Mouse (Mus musculus) midbrain, embryonic 12.5 days (tissue): ENCODE results near the gene Prps1. TPM values are rescaled to one million over a fixed set of nuclear protein-coding genes. Genes with fewer than 3 reads are reported as not detected.
"Not testable (repeated sequence)": the region's sequence is repeated elsewhere in the genome, so short reads cannot be mapped to it uniquely, and the experiment has no call there.

Source experiments
- ATAC-seq: fragments of 200-750 bp; cut with Nextera tagmentation; 2 replicates; pipeline ENCODE4 v1.8.0; 2017; ENCODE audit warnings: low read depth, moderate TSS enrichment, moderate library complexity; ENCODE audit not compliant: low FRiP score
- H3K27ac ChIP-seq: fragments of 300-500 bp; sonication (generic); replicated peaks from 2 replicates; pipeline ENCODE4 v1.5.1; 2016; ENCODE audit warnings: mild to moderate bottlenecking
- H3K27me3 ChIP-seq: fragments of 300-500 bp; sonication (generic); 2 replicates; pipeline ENCODE4 v1.6.1; 2016; ENCODE audit warnings: mild to moderate bottlenecking
- H3K36me3 ChIP-seq: fragments of 300-500 bp; sonication (generic); 2 replicates; pipeline ENCODE4 v1.6.1; 2016
- H3K4me1 ChIP-seq: fragments of 300-500 bp; sonication (generic); 2 replicates; pipeline ENCODE4 v1.6.1; 2016
- H3K4me2 ChIP-seq: fragments of 300-500 bp; sonication (generic); replicated peaks from 2 replicates; pipeline ENCODE4 v1.6.1; 2016; ENCODE audit warnings: mild to moderate bottlenecking, moderate library complexity
- H3K4me3 ChIP-seq: fragments of 300-500 bp; sonication (generic); 2 replicates; pipeline ENCODE4 v1.5.1; 2016; ENCODE audit warnings: mild to moderate bottlenecking
- H3K9ac ChIP-seq: fragments of 300-500 bp; sonication (generic); replicated peaks from 2 replicates; pipeline ENCODE4 v1.6.1; 2016; ENCODE audit warnings: mild to moderate bottlenecking, moderate library complexity
- H3K9me3 ChIP-seq: fragments of 300-500 bp; sonication (generic); 2 replicates; pipeline ENCODE4 v1.6.1; 2016; ENCODE audit warnings: mild to moderate bottlenecking
- WGBS: fragments of 180-500 bp; shearing (Covaris S2); methylation state at CpG from one replicate; pipeline ENCODE4 v1.1.7; 2016; 5-methylcytosine and 5-hydroxymethylcytosine counted together
- polyA plus RNA-seq: library from polyadenylated mRNA; unstranded; fragments of >200 nt; fragmentation: Nextera tagmentation; extraction: Ambion mirVana; gene quantifications from 2 replicates; pipeline ENCODE4 v1.2.1, GENCODE M21; 2016

Prps1 gene
- polyA plus RNA-seq, 1 experiment from 2014 or later = 66.6 TPM

- Histone ChIP-seq H3K4me2 (no peak overlapping the region), H3K27me3 (peaks cover 54% of the 10 kb centered on the region), H3K9me3 (no peaks in the 10 kb centered on the region), H3K4me3 (no peak overlapping the region), H3K4me1 (no peaks in the 10 kb centered on the region), H3K36me3 (no peaks in the 10 kb centered on the region), H3K27ac (no peak overlapping the region), H3K9ac (no peak overlapping the region)
- WGBS = 76% methylated on average over 9 of the region's 9 CpGs
- no peak for ATAC-seq
Observed at GRCm38 (mm10) chrX:140501401-140502301, 45.2 kb downstream of the Prps1 start.

DNA sequence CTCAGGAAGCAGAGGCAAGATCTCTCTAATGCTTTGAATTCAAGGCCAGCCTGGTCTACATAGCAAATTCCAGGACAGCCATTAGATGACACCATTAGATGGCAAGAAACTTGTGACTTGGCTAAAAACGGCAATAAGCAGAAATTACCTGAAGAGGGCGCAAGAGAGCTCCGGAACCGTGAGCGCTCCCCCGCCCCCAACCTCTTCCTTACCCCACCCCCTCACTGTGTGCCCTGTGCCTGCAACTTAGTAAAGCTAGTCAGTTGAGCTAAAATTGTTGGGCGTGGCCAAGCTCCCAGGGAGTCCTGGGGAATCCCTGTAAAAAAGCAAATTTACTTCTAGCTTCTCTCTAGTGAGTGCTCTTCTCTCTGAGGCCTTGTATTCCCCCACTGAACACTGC lies 47.5 kb downstream of the Prps1 start:
- Histone ChIP-seq H3K9me3 (no peaks in the 10 kb centered on the region), H3K36me3 (no peaks in the 10 kb centered on the region), H3K4me2 (no peak overlapping the region), H3K27me3 (peaks cover 55% of the 10 kb centered on the region), H3K4me1 (no peaks in the 10 kb centered on the region), H3K9ac (no peak overlapping the region), H3K27ac (no peak overlapping the region), H3K4me3 (no peak overlapping the region)
- no peak for ATAC-seq
- 33% methylated on average over 7 of the region's 7 CpGs for WGBS

GRCm38 (mm10) chrX:140505497-140506238 lies 49.3 kb downstream of the Prps1 start:
- Histone ChIP-seq H3K4me1 (no peaks in the 10 kb centered on the region), H3K4me2 (no peak overlapping the region), H3K4me3 (no peak overlapping the region), H3K9ac (no peak overlapping the region), H3K27me3 (peaks cover 52% of the 10 kb centered on the region), H3K36me3 (no peaks in the 10 kb centered on the region), H3K27ac (no peak overlapping the region), H3K9me3 (no peaks in the 10 kb centered on the region)
- 44% methylated on average over 15 of the region's 15 CpGs for WGBS
- peak; percentile 57 for ATAC-seq

- H3K4me1 ChIP-seq = peaks cover 6% of the 10 kb centered on the region; the same call in 1 of the 2 replicates
- H3K27ac ChIP-seq = no peak overlapping the region
- H3K36me3 ChIP-seq = no peaks in the 10 kb centered on the region
- WGBS = 76% methylated on average over 6 of the region's 6 CpGs
- H3K9me3 ChIP-seq = no peaks in the 10 kb centered on the region
- no peak overlapping the region for H3K4me2 ChIP-seq
- H3K27me3 ChIP-seq = peaks cover 53% of the 10 kb centered on the region
- H3K4me3 ChIP-seq = no peak overlapping the region
- ATAC-seq = no peak
- H3K9ac ChIP-seq = no peak overlapping the region
Observed at GRCm38 (mm10) chrX:140506436-140507180, 50.2 kb downstream of the Prps1 start.

DNA sequence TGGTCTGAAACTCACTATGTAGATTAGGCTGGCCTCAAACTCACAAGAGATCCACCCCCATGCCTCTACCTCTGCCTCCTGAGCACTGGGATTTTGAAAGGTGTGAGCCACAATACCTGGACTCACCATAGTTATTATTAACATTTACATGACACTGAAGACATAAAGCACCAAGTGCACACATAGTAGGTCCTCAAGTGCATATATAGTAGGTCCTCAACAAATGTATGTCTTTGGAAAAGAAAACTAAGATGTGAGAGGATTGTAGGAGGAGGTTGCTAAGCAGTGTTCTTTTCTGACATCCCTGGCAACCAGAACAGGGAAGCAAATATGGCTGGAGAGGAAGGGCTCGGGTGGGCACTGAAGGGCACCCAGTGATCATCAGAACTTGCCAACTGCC lies 51.0 kb downstream of the Prps1 start:
- Histone ChIP-seq H3K27me3 (peaks cover 53% of the 10 kb centered on the region), H3K36me3 (no peaks in the 10 kb centered on the region), H3K9ac (no peak overlapping the region), H3K4me1 (peaks cover 10% of the 10 kb centered on the region; the same call in 1 of the 2 replicates), H3K4me3 (no peak overlapping the region), H3K9me3 (no peaks in the 10 kb centered on the region), H3K27ac (no peak overlapping the region), H3K4me2 (no peak overlapping the region)
- 80% methylated on average over 1 of the region's 1 CpGs for WGBS
- ATAC-seq = no peak

DNA sequence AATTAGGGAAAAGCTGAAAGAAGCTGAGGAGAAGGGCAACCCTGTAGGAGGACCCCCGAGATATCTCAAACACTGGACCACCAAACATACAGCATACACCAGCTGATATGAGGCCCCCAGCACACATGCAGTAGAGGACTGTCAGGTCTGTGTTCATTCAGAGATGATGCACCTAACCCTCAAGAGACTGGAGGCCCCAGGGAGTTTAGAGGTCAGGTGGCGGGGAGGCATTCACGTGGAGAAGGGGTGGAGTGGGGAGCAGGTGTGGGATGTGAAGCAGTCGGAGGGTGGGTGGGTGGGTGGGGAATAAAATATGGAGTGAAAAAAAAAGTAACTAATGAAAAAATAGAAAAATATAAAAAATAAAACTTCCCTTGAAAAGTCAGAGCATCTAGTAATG lies 52.4 kb downstream of the Prps1 start:
- H3K4me3 ChIP-seq, H3K36me3 ChIP-seq, H3K4me1 ChIP-seq, H3K27ac ChIP-seq, ATAC-seq, H3K9me3 ChIP-seq, H3K4me2 ChIP-seq, H3K9ac ChIP-seq: not testable (repeated sequence)
- H3K27me3 ChIP-seq = peaks cover 56% of the 10 kb centered on the region
- 85% methylated on average over 4 of the region's 4 CpGs for WGBS

- Histone ChIP-seq H3K9ac (no peak overlapping the region), H3K27me3 (peaks cover 65% of the 10 kb centered on the region), H3K36me3 (no peaks in the 10 kb centered on the region), H3K4me2 (no peak overlapping the region), H3K9me3 (no peaks in the 10 kb centered on the region), H3K4me3 (no peak overlapping the region), H3K4me1 (peaks cover 10% of the 10 kb centered on the region; the same call in 1 of the 2 replicates), H3K27ac (no peak overlapping the region)
- 51% methylated on average over 6 of the region's 6 CpGs for WGBS
- ATAC-seq = no peak
Observed at GRCm38 (mm10) chrX:140509817-140510216, 53.4 kb downstream of the Prps1 start.

DNA sequence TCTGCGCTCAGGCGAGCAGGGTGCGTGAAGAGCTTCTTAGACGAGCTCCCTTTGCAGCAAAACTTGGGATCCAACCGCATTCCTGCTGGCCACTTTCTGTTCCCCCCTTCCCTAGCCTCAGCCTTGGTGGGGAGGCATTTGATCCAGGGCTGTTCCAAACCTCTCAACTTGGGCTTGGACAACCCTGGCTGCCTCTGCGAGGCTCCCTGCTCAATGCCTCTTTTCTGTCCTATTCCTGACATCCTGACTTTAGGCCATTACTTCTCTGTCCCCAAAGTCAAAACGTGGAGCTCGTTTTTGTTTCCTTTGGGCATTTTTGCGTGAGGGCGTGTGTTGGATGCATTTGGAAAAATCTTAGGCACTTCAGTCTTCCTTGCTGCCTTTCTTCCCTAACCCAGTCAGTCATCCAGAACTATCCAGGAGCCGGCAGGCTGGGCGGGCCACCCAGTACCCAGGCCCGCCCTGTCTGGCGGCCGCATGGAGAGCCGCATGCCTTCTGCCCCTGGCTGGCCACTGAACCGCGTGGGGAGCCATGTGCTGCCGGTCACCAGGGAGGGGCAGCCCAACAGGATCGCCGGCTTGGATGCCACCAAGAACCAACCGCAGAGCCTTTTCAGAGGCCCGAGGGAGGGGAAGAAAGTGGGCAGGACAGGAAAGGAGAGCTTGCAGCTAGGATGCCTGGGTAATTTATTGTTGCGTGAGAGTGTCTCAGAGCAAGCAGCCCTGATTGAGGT lies 54.5 kb downstream of the Prps1 start:
- no peaks in the 10 kb centered on the region for H3K36me3 ChIP-seq
- ATAC-seq = no peak
- H3K9ac ChIP-seq = no peak overlapping the region
- H3K4me1 ChIP-seq = peaks cover 10% of the 10 kb centered on the region; the same call in 1 of the 2 replicates
- H3K27me3 ChIP-seq = peaks cover 64% of the 10 kb centered on the region
- WGBS = 53% methylated on average over 24 of the region's 24 CpGs
- no peak overlapping the region for H3K27ac ChIP-seq
- H3K4me2 ChIP-seq = peak overlapping the region; percentile 21; the same call in 1 of the 2 replicates
- 0 out of 2 replicates have a peak overlapping the region, but pooled peaks have one; percentile 9 for H3K4me3 ChIP-seq
- H3K9me3 ChIP-seq = no peaks in the 10 kb centered on the region

- Histone ChIP-seq H3K9ac (no peak overlapping the region), H3K36me3 (no peaks in the 10 kb centered on the region), H3K27me3 (peaks cover 65% of the 10 kb centered on the region), H3K4me2 (no peak overlapping the region), H3K27ac (no peak overlapping the region), H3K4me3 (no peak overlapping the region), H3K4me1 (peaks cover 10% of the 10 kb centered on the region; the same call in 1 of the 2 replicates), H3K9me3 (no peaks in the 10 kb centered on the region)
- peak; percentile 52; the same call in 1 of the 2 replicates for ATAC-seq
- 37% methylated on average over 7 of the region's 7 CpGs for WGBS
Observed at GRCm38 (mm10) chrX:140511687-140512651, 55.6 kb downstream of the Prps1 start.

GRCm38 (mm10) chrX:140513379-140513778 lies 57.0 kb downstream of the Prps1 start:
- H3K4me1 ChIP-seq = peaks cover 10% of the 10 kb centered on the region; the same call in 1 of the 2 replicates
- peaks cover 71% of the 10 kb centered on the region for H3K27me3 ChIP-seq
- H3K9ac ChIP-seq = no peak overlapping the region
- ATAC-seq = no peak
- WGBS = 94% methylated on average over 2 of the region's 2 CpGs
- H3K4me3 ChIP-seq = no peak overlapping the region
- no peak overlapping the region for H3K4me2 ChIP-seq
- H3K36me3 ChIP-seq = no peaks in the 10 kb centered on the region
- no peak overlapping the region for H3K27ac ChIP-seq
- no peaks in the 10 kb centered on the region for H3K9me3 ChIP-seq
